Mouse (Mus musculus): ENCODE data around the gene Scn1b.

Gene Scn1b

DNA sequence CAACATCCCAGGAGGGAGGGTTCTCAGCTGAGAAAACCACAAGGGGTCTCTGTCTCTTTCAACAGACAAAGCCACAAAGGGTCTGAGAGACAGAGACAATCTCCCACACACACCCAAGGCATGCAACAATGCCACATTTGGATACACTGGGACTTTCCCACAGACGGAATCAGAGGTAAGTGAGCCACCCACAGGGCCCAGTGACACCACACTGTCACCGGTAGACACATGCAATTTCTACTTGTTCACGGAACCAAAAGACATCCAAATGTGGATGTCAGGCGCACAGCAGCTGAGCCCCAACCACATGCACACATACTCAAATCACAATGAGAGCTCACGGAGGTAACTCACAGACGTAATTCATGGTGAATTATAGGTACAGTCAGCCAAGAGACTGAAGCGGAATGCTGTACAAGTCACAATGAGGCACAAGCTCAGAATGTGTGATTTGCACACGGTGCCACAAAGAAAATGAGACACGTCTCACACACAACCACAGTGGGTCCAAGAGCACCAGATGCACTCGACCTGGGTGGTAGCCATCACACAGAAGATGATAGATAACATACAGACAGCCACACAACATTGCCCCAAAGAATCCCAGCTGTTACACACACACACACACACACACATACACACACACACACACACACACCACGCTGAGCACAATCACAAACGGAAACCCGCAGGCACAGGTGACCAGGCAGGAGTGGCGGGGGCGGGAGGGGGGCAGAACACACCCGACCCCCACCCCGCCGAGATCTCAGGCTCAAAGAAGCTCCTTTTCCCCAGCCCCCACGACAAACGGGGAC, 23.2 kb upstream of the Scn1b start:
- DNase-seq (ENCODE audit: low read depth, low spot score): peak; percentile 81

DNA sequence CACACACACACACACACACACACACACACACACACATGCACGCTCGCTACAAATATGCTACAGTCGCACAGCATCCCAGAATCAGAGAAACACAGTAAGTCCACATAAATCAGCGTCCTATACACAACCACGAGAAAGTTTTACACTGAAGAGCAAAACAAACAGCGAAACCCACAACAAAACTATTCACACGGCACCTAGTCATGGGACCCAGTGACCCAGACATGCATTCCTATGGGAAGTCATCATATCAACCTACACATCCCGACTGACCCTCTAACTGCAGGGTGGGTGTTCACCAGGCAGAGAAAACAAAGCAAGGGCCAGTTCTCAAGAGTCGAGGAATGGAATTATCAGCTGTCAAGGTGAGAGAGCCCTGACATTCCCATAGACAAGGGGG, 22.5 kb upstream of the Scn1b start:
- no peak for DNase-seq (ENCODE audit: low read depth, low spot score)

DNA sequence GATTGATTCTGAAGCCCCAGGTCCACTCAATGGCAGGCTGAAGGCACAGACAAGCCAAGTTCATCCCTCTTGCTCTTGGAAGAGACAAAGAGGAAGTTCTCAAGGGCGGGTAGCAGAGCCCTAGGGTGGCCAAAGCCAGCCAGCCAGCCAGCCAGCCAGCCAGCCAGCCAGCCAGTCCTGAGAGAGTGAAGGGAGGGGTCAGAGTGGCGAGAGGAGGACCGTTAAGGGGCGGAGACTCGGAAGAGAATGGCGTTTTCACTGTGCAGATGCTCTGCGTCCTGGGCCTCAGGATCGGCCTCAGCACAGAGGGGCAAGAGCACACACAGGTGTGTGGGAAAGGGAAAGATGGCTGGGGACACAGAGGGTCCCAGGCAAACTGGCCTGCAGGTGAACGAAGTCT, 22.0 kb upstream of the Scn1b start:
- peak; percentile 61 for DNase-seq (ENCODE audit: low read depth, low spot score)

DNA sequence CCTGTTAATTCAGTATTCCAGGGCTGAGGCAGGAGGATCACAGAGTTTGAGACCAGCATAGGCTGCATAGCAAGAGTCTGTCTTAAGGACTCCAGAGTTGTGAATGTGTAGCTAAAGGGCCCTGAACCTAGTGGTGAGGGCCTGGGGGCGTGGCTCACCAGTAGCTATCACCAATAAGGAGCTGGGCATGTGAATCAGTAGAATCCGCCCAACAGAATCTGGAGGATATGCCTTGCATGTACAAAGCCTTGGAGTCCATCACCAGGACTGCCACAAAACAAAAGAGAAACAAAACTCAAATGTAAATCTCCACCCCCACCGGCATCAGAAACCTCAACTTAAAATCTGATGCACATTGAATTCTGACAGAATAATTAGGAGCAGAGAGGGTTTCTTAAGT, 21.3 kb upstream of the Scn1b start:
- peak; percentile 85 for DNase-seq (ENCODE audit: low read depth, low spot score)

DNA sequence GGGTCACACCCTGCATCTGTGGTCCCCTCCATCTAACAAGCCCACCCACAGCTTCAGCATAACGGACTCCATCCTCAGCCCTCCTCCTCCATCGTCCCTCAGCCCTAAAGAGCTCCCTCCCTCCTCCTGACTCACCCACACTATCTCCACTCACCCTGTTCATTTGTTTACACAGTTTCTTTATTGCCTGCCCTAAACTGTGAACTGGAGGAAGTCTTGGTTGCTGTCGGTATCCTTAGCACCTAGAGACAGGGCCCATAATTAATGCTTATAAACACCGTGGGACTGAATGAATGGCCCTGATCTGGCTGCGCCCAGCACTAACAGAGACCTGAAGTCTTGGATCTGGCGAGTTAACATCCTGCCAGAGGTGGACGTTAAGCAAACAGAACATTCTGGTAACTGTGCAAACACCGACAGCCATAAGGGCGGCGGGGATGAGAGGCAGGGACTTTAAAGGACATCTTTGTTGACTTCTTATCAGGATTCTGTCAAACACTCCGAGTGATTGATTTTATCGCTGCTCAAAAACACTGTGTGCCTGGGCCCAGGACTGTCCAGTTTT, 18.9 kb upstream of the Scn1b start:
- DNase-seq (ENCODE audit: low read depth, low spot score): no peak

DNA sequence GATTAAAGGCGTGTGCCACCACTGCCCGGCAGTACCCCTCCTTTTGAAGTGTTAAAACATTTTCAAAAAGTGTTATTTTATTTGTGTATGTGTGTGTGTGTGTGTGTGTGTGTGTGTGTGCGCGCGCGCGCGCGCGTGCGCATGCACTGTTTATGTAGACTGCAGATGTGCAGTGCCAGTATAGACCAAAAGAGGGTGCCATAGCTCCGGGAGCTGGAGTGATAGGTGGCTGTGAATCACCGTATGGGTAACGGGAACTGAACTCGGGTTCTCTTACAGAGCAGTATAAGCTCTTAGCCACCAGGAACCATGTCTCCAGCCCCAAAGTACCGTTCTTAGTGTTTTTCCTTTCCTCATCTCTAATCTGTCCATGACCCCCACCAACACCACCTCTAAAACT, 18.1 kb upstream of the Scn1b start:
- DNase-seq (ENCODE audit: low read depth, low spot score): peak; percentile 70

DNA sequence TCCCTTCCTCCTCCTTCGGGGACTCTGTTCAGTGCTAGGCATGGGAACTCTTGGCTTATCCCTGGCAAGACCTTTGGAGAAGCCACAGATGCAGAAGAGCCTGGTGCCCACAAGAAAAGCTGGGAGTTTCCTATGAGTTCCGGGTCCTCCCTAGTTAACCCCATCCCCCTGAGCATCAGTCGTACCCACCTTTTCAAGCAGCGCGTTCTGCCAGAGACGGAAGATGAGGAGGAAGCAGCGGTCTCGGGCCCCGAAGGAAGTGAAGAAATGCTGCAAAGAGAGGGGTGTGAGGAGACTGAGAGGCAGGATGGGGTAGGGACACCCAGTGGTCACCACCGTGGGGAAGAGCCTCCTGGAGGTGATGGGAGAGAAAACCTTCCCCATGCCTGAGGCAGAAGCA, 14.1 kb upstream of the Scn1b start:
- no peak for DNase-seq (ENCODE audit: low read depth, low spot score)

DNA sequence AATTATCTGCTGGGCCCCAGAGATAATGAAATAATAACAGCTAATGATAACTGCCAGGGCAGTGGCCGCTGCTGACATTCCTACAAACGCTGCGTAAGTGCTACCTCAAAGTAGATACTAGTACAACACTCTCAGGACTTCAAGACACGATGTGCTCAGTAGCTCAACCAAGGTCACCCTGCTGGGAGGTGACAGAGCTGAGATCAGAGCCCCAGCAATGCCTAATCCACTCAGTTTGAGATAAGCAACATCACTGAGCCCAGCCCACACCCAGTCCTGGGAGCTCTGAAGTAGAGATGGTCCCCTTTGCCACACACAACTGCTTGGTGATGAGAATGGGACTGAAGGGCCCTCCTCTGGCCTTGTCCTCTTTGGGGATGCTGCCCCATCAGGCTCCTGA, 13.5 kb upstream of the Scn1b start:
- DNase-seq (ENCODE audit: low read depth, low spot score): no peak

DNA sequence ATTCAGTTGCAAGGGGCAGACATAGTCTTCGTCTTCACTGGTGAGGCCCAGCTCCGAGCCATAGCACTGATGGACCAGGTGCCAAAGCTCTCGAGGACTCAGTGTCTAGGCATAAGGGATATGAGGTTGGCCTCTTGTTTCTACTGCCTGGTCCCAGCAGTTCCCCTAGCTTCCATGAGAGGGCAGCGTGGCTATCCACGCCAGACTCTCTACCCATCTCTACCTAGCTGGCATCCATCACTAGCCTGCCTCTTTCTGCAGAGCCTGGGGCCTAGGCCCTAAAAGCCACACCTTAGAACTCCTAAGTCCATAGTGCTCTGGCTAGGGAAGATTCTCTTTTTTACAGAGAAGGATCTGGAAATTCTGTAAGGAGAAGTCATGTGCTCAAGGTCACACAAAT, 13.0 kb upstream of the Scn1b start:
- DNase-seq (ENCODE audit: low read depth, low spot score): peak; percentile 79

DNA sequence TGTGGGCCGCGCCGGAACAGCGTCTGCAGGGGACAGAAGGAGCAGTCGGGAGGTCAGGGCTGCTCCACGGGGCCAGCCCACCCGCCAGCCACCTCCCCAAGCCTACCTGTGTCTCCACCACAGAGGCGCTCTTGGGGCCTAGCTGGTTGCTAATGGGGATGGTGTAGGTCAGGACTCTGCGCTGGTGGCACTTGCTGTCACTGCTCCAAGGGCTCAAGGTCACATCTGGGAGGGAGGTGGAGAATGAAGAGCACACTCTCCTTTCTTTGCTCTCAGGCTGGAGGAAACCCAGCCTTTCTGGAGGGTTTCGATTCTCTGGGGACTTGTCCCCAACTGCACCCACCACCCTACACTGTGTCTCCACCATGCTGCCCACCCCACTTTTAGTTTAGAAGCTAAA, 8.9 kb upstream of the Scn1b start:
- DNase-seq (ENCODE audit: low read depth, low spot score): no peak

DNA sequence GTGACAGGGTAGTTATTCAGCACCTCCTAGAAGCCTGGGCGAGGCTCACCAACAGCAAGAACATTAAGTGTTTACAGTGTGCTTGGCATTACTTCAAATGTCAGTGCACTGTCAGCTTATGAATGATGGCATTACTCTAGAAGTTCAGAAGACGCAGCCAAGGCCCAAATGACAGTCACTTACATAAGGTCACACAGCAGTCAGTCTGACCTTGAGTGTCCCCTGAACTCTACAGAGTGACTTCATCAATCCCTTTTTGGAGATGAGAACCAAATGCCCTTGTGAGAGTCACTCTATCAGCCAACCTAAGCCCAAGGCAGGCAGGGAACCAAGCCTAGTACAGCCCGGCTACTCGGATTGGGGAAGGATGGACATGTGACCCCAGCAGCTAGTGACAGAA, 5.1 kb upstream of the Scn1b start:
- no peak for DNase-seq (ENCODE audit: low read depth, low spot score)

DNA sequence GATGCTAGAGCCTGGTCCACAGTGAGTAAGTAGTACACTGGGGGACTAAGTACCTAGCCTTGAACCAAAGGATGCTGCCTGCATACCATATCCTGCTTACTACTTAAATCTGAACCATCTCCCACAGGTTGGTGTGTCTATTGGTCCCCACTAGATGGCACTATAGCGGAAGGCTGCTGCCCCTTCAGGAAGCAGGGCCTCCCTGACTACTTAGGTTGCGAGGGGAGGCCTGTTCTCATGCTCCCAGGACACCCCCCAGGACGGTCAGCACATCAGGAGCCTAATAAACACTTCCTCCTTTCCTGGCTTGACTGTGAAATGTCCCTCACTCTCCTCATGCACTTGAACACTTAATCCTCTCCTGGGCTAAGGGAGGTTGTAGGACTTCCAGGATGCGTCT, 4.0 kb upstream of the Scn1b start:
- peak; percentile 82 for DNase-seq (ENCODE audit: low read depth, low spot score)

DNA sequence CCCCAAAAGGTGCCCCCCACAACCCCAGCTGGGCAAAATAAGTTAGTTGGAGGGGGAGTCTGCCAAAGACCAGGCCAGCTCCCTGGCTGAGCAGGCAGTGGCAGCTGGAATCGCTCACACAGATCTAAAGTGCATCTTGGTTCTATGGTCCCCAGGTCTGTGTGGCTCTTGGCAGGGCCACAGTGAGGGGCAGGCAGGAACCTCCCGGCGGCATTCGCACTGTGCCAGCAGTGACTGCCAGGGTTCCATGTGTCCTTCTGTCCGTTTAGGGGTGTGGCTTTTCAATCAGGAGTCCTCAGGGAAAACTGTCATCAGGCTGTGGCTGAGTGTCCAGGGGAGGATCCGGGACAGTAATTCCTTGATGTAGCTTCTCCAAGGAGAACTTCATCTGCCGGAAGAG, 3.4 kb upstream of the Scn1b start:
- no peak for DNase-seq (ENCODE audit: low read depth, low spot score)

DNA sequence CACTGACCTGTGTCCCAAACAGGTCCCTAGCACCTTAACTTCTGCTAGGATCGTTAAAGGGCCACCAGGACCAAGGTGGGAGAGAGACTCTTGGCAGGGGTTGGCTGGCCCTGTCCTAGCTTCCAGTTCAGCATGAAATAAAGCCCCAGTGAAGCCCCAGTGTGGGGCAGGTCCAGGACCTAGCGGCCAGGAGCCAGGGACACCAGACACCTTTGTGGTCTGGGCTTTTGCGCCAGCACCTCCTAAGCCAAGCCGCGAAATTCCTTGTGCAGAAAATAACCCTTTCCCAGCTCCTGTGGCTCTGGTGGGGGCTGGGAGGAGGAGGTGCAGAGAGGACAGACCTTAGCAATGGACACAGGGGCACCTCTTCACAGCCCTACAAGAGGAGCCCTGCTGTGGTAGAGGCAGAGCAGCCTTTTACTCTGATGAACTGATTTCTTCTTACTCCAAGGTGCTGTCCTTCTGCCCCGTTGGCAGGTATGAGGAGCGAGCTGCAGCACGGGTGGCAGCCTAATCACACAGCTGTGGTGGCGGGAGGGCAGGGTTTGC, 1.4 kb upstream of the Scn1b start:
- DNase-seq (ENCODE audit: low read depth, low spot score): no peak

DNA sequence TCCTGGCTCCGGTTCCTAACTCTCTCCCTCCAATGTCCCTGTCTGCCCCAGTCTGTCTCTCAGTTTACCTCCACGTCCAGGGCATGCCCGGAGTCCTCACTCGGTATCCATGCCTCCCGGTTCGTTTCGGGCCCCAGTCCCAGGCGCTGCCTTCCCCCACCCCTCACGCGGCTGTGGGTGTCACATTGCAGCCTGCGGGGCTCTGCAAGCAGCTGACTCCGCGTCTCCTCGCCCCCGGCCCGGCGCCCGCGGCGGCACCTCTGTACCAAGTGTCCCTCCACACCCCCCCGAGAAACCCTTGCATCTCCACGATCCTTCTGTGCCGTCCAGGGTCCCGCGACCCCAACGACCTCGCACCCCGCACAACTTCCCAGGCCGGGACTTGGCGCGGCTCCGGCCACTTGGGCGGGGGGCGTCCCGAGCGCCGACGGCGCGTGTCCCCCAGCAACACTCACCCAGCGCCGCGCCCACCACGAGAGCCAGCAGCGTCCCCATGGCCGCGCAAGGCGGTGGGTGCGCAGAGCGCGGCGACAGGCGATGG, 522 bp downstream of the Scn1b start:
- DNase-seq (ENCODE audit: low read depth, low spot score): no peak

DNA sequence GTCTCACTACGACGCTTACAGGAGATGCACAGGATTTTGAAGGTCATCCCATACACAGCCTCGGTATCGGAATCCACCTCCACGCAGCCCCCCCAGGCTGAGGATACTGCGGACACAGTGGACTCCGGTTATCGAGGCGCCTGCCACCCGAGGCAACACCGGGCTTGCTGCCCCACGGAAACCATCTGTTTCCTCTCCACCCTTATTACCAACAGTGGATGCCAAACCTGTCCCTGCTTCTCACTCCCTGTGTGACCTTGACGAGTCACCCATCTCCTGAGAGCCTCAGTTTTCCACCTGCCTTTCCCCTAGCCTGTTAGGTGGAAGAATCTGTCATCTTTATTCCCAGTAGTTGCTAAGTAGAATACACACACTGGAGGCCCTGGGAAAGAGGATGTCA, 1.7 kb downstream of the Scn1b start:
- DNase-seq (ENCODE audit: low read depth, low spot score): no peak

DNA sequence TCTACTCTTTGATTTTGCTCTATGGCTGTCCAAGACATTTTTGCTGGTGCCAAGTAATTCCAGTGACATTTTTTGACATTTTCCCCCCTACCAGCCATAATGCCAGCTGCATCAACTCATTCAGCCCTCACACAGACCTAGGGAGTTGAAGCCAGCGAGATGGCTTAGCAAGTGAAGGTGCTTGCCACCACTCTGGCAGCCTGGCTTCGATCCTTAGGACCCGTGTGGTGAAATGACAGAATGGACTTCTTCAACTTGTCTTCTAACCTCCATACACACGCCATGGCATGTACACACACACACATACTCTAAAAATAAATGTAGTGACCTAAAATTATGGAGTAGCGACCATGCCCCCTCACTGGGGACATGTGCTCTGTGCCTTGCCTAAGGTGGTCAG, 2.4 kb downstream of the Scn1b start:
- no peak for DNase-seq (ENCODE audit: low read depth, low spot score)

DNA sequence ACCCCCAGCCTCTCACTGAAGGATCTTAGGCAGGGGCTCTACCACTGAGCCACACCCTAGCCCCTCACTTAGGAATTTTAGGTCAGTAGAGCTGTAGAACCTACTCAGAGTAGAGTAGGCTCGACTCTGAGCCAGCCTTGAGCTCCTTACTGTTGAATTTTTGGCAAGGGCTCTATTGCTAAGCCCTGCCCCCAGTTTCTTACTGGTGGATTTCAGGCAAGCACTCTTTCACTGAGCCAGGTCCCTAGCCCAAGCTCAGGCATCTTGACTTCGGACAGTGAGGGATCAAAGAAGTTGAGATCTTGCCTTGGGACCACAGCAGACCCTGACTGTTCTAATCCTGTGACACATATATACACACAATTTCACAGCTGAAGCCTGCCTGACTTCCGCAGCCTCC, 3.1 kb downstream of the Scn1b start:
- no peak for DNase-seq (ENCODE audit: low read depth, low spot score)

DNA sequence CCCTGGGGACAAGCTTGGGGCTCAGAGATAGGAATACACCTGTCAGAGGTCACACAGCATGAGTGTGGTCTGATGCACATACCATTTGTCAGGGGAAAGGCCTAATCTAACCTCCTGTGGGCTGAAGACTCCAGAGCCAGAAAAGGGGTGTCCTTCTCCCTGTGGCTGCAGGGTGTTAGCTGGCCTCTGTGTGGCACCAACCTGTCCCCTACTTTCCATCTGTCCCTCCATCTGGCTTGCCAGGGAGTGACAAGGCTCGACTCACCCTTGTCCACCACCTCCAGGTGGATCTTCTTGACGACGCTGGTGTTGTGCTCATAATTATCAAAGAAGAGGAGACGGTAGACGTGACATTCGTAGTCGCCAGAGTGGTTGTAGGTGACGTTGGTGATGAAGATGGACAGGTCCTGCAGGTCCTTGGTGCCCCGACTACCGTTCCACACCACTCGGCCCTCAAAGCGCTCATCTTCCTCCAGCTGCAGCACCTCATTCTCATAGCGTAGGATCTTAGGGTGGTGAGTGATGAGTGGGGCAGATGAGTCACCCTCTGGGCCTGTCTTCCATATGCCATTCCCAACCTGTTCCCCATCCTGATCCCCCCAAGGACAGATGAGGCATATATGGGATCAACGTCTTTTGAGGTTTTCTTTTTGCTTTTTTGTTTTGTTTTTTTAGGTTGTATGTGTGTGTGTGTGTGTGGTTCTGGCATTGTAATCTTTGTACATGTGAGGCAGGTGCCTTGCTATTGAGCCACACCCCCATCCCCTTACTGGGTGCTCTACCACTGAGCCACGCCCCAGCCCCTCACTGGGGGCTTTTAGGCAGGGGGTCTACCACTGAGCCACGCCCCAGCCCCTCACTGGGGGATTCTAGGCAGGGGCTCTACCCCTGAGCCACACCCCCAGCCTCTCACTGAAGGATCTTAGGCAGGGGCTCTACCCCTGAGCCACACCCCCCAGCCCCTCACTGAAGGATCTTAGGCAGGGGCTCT, 3.9 kb downstream of the Scn1b start:
- DNase-seq (ENCODE audit: low read depth, low spot score): no peak

DNA sequence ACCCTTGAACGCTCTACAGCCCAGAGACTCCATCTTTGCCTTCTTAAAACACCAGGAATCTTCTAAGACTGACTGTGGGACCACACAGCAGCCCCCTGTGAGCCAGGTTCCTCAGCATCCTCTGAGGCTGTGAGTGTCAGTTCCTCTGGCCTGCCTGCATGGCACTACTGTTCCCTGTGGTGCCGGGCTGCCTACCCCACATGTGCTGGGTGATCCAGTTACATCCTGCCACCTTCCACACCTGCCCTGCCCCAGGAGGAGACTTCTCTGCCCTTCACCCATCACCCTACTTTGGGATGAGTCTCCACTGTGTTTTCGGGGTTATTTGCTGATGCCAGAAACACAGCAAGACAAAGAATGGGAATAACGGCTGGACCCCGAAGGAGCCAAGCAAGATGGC, 7.2 kb downstream of the Scn1b start:
- no peak for DNase-seq (ENCODE audit: low read depth, low spot score)

DNA sequence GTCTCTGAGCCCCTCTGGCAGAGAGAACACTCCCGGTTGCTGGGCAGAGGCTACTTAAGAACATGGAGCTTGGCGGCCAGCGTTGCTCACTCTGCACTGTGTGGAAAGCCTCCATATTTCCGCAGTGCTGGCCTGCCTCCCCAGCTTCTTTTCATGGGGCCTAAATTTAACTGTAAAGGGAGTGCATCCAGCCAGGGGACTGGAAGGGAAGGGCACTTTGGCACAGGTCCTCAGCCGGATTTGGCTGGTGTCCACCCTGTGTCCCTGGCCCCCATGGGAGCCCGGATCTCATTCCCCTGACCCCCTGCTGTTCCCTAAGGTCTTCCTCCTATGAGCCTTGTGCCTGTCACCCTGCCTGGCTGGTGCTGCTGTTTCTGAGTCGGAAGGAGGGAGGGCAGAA, 8.3 kb downstream of the Scn1b start:
- no peak for DNase-seq (ENCODE audit: low read depth, low spot score)

DNA sequence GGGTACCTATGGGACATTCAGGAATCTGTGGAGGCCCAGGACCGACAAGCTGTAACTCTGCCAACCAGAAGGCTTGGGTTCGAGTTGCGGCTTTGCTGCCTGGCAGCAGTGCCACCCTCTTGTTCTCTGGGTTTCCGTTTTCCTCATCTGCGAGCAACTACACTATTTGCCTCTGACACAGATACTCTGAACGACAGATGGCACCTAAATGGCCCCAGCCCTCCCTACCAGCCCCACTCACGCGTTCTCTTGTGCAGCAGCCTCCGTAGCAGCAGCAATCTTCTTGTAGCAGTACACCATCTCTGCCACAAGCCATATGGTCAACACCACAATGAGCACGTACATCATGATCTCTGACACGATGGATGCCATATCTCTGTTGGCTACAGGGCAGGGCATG, 9.3 kb downstream of the Scn1b start:
- DNase-seq (ENCODE audit: low read depth, low spot score): no peak
